Mouse (Mus musculus): Measurements from ENCODE around the gene Ms4a8a.

- no peak for TF ChIP-seq GATA1 (IDR thresholded peaks at IDR 0.05; ENCODE audit: borderline replicate concordance, low read length)
- no peak for TF ChIP-seq FLI1 (IDR thresholded peaks at IDR 0.05; ENCODE audit: low read length)
Observed at GRCm38 (mm10) chr19:11048503-11048902, 32.4 kb downstream of the Ms4a8a start.
